Mouse (Mus musculus) embryonic facial prominence, embryonic 15.5 days (tissue): ENCODE measurements around the gene Slc25a53. TPM values are rescaled to one million over a fixed set of nuclear protein-coding genes. Genes with fewer than 3 reads are reported as not detected.
"Not testable (repeated sequence)": the region's sequence is repeated elsewhere in the genome, so short reads cannot be mapped to it uniquely, and the experiment has no call there.

Source experiments
- ATAC-seq: fragments of 200-750 bp; cut with Nextera tagmentation; 2 replicates; pipeline ENCODE4 v1.8.0; 2017; ENCODE audit warnings: low read depth, moderate TSS enrichment; ENCODE audit not compliant: insufficient number of reproducible peaks, low FRiP score, low TSS enrichment
- H3K27ac ChIP-seq: fragments of 300-500 bp; sonication (generic); replicated peaks from 2 replicates; pipeline ENCODE4 v1.5.1; 2015; ENCODE audit warnings: mild to moderate bottlenecking, inconsistent platforms
- H3K27me3 ChIP-seq: fragments of 300-500 bp; sonication (generic); 2 replicates; pipeline ENCODE4 v1.6.1; 2015; ENCODE audit warnings: inconsistent platforms
- H3K36me3 ChIP-seq: fragments of 300-500 bp; sonication (generic); 2 replicates; pipeline ENCODE4 v1.6.1; 2015; ENCODE audit warnings: mild to moderate bottlenecking, inconsistent platforms
- H3K4me1 ChIP-seq: fragments of 300-500 bp; sonication (generic); 2 replicates; pipeline ENCODE4 v1.6.1; 2015; ENCODE audit warnings: inconsistent platforms
- H3K4me2 ChIP-seq: fragments of 300-500 bp; sonication (generic); replicated peaks from 2 replicates; pipeline ENCODE4 v1.6.1; 2015; ENCODE audit warnings: mild to moderate bottlenecking, inconsistent platforms
- H3K4me3 ChIP-seq: fragments of 300-500 bp; sonication (generic); replicated peaks from 2 replicates; pipeline ENCODE4 v1.5.1; 2015; ENCODE audit warnings: mild to moderate bottlenecking, inconsistent platforms
- H3K9ac ChIP-seq: fragments of 300-500 bp; sonication (generic); 2 replicates; pipeline ENCODE4 v1.6.1; 2015; ENCODE audit warnings: inconsistent platforms
- H3K9me3 ChIP-seq: fragments of 300-500 bp; sonication (generic); replicated peaks from 2 replicates; pipeline ENCODE4 v1.6.1; 2016; ENCODE audit warnings: inconsistent platforms
- WGBS: fragments of 180-500 bp; shearing (Covaris S2); methylation state at CpG from one replicate; pipeline ENCODE4 v1.1.7; 2015; 5-methylcytosine and 5-hydroxymethylcytosine counted together
- polyA plus RNA-seq: library from polyadenylated mRNA; unstranded; fragments of >200 nt; fragmentation: Nextera tagmentation; extraction: Ambion mirVana; gene quantifications from 2 replicates; pipeline ENCODE4 v1.2.1, GENCODE M21; 2015

Gene Slc25a53
- polyA plus RNA-seq, 1 experiment from 2014 or later: 10.1 TPM

DNA sequence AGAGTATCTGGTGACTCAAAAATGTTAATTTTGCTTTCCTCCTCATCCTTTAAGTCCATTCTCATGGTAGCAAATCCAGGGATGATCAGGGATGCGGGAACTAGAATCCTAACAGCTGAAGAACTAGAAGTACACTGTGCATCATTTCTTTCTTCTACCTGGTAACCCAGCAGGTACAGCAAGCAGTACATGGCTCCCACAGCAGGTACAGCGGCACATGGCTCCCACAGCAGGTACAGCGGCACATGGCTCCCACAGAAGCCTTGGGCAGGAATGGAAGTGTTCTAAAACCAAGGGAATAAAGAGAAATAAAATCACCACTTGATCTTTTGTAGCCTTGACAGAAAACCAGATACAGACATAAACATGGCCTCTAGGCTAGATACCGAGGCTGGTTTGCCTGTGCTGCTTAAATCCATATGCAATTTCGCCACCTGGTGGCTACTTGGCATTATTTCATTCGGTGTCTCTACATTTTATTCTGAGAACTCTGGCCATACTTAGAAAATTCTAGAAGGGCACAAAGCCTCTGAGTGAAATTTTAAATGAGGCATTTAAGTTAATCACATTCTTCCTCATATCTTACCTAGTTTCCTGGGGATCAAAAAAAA lies 22.9 kb downstream of the Slc25a53 start:
- Histone ChIP-seq H3K9ac (no peak overlapping the region), H3K9me3 (no peaks in the 10 kb centered on the region), H3K27ac (no peak overlapping the region), H3K4me1 (no peaks in the 10 kb centered on the region), H3K4me2 (no peak overlapping the region), H3K27me3 (no peaks in the 10 kb centered on the region), H3K36me3 (no peaks in the 10 kb centered on the region), H3K4me3 (no peak overlapping the region)
- ATAC-seq: no peak
- 55% methylated on average over 6 of the region's 6 CpGs for WGBS

DNA sequence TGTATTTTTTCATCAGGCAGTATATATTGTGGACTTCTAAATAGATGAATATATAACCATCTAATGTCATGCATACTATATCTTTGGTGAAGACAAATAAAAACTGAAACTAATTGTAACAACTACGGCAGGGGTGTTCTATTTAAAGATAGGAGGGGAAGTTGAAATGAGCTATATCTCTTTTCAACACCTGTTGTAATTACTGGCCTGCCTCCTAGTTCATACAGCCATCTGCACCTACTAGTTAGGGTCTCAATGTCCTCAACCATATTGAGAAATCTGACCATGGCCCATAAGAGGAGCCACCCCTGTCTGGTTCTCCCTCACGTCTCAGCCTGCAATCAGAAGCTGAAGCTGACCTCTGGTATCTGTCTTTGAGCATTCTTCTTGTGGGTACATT lies 41.8 kb downstream of the Slc25a53 start:
- Histone ChIP-seq H3K27ac (no peak overlapping the region), H3K36me3 (no peaks in the 10 kb centered on the region), H3K9ac (no peak overlapping the region), H3K4me3 (no peak overlapping the region), H3K9me3 (no peaks in the 10 kb centered on the region), H3K27me3 (peaks cover 12% of the 10 kb centered on the region), H3K4me1 (no peaks in the 10 kb centered on the region), H3K4me2 (no peak overlapping the region)
- WGBS: 81% methylated on average over 2 of the region's 2 CpGs
- ATAC-seq: no peak

DNA sequence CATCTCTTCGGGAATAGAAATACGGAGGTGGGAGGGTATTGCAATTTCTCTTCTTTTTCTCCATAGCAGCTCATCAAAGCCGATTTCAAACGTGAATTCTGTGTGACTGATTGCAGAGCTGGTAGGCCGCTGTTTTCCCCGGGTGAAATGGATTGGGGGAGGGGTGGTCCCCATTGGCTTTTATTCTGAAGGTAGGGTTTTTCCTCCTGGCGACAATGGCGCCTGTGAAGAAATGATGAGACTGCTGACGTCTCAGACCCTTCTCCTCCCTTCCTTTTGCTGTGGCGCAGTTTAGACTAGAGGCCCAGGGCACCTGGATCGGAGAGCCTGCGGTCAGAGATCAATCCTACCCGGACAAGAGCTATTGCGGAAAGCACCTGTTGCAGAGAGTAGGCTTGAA lies 44.5 kb downstream of the Slc25a53 start:
- H3K4me2 ChIP-seq: peak overlapping the region; percentile 60
- peak overlapping the region; percentile 44 for H3K4me3 ChIP-seq
- no peak overlapping the region for H3K27ac ChIP-seq
- H3K36me3 ChIP-seq: no peaks in the 10 kb centered on the region
- H3K9me3 ChIP-seq: no peaks in the 10 kb centered on the region
- H3K4me1 ChIP-seq: no peaks in the 10 kb centered on the region
- H3K27me3 ChIP-seq: peaks cover 12% of the 10 kb centered on the region
- WGBS: 38% methylated on average over 13 of the region's 14 CpGs
- H3K9ac ChIP-seq: no peak overlapping the region
- ATAC-seq: no peak

DNA sequence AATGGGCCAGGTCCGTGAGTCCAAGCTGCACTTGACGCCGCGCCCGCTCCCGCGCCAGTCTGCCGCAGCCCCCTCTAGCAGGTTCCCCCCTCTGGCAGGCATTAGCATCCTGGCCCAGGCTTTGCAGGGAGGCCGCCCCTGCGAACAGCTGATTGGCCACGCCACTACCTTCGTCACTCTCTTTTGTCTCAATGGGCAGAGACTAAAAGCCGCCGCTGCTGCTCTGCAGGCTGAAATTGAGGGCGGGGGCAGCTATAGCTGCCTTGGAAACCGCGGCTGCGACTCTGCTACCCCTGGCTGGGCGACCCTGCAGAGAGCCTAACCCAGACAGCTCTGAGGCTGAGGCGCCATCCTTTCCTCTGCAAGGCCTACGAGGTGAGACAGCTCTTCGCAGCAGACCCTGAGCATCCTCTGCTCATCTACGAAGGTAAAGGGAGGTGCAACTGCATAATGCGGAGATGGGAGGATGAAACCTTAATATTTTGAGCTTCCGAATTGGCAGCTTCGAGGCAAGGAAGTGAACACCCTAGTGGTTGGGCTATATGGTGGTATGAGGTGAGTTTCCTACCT lies 45.0 kb downstream of the Slc25a53 start, which contains the start of gene Zcchc18:
TSS of gene Zcchc18 (plus strand) at position 178 of the 570 bp plus-strand sequence.
- Histone ChIP-seq H3K4me1 (no peaks in the 10 kb centered on the region), H3K9me3 (no peaks in the 10 kb centered on the region), H3K4me2 (peak within 1 kb of the TSS; percentile 60), H3K4me3 (peak within 1 kb of the TSS; percentile 44), H3K27ac (no peak within 1 kb of the TSS), H3K36me3 (no peaks in the 10 kb centered on the region), H3K9ac (no peak within 1 kb of the TSS), H3K27me3 (peaks cover 12% of the 10 kb centered on the region)
- WGBS: 23% methylated on average over 26 of the region's 26 CpGs
- peak; percentile 93 for ATAC-seq

DNA sequence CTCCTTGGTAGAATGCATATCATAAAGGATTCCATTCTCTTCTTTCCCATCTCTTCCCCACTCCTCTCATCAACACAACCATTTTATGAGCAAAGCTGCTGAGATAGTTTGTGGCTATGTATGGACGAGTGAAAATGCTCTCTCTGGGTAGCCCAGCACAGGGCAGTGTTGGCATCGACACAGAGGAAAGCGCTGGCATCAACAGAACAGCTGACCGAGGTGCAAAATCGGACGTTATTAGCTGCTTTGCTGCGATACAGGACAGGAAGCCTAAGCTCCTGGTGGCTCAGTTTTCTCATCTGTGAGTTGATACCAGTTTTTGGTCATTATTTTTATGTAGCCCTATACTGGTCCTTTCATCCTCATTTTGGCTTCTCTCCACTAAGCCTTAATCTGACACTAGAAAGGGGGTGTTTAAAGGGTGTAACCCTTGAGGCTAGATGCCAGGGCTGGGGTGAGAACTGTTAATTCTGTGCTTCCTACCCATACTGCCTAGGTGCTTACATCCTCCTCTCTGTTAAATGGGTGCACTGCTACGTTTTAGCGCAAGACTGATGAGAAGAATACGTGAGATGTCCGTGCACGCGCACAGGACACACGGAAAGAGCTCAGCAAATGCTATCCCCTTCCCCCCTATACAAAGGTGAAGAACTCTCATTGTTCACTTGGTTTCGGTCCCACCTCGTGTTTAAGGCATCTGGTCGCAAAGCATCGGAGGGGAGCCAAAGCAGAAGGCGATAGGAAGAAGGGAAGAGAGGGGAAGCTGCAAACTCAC lies 45.7 kb downstream of the Slc25a53 start:
- Histone ChIP-seq H3K27ac (no peak overlapping the region), H3K36me3 (no peaks in the 10 kb centered on the region), H3K27me3 (peaks cover 12% of the 10 kb centered on the region), H3K4me1 (no peaks in the 10 kb centered on the region), H3K4me2 (peak overlapping the region; percentile 60), H3K9ac (no peak overlapping the region), H3K9me3 (no peaks in the 10 kb centered on the region), H3K4me3 (peak overlapping the region; percentile 44)
- whole genome bisulfite sequencing: 18% methylated on average over 19 of the region's 19 CpGs
- 0 out of 2 replicates have a peak, but pooled peaks have one; percentile 31 for ATAC-seq

DNA sequence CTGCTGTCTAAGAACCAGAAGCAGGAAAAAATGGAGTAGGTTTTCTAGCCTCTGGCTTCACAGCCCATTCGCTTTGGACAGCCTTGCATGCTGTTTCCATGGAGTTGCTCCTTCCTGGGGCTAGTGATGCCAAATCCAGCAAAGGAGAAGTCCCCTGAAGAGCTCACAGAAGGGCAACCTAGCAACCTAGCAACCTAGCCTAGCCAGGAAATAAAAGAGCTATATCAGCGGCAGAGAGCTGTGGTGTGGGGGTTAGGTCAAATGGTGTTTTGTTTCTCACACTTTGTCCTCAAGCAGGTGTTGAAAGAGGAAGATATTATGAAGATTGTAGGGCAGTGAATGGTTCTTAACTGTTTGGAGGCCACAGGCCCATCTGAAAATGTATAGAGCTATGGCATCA lies 46.8 kb downstream of the Slc25a53 start:
- no peak for ATAC-seq
- Histone ChIP-seq H3K9me3 (no peaks in the 10 kb centered on the region), H3K4me2 (no peak overlapping the region), H3K27ac (no peak overlapping the region), H3K36me3 (no peaks in the 10 kb centered on the region), H3K9ac (no peak overlapping the region), H3K4me1 (no peaks in the 10 kb centered on the region), H3K4me3 (no peak overlapping the region), H3K27me3 (peaks cover 12% of the 10 kb centered on the region)
- WGBS: 57% methylated on average over 2 of the region's 2 CpGs

DNA sequence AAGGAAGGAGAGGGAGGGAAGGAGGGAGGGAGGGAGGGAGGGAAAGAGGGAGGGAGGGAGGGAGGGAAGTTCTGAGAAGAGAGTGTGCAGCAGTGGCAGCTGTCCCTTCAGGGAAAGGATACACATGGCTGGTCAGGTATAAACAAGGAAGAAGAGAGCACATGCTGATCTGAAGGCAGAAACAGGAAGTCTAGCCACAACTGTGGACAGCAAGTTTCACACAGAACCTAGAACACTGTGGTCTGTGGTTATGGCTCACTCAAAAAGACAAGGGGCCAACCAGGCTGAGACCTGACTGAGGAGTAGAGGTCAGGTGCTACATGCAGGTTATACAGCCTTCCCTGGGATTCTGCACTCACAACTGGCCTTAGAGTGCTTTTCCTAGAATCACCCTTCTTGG lies 52.1 kb downstream of the Slc25a53 start:
- H3K4me1 ChIP-seq: no peaks in the 10 kb centered on the region
- H3K4me3 ChIP-seq: no peak overlapping the region
- no peak overlapping the region for H3K27ac ChIP-seq
- no peaks in the 10 kb centered on the region for H3K9me3 ChIP-seq
- H3K27me3 ChIP-seq: no peaks in the 10 kb centered on the region; the same call in 1 of the 2 replicates
- no peak overlapping the region for H3K4me2 ChIP-seq
- H3K36me3 ChIP-seq: no peaks in the 10 kb centered on the region
- H3K9ac ChIP-seq: no peak overlapping the region
- ATAC-seq: no peak

DNA sequence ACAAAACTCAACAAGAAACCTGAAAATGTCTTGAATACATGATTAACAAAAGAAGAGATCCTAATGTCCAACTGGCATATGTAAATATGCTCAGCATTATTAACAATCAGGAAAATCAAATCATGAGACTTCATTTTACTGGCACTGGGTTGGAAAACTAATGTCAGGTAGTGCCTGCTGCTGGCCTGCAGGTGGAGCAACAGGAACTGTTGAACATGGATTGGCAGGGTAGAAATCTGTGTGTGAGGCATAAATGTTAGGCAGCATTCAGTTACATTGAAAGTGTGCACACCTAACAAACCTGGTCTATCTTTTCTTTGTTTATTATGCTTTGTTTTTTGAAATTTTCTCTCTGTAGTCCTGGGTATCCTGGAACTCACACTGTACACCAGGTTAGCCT lies 59.5 kb downstream of the Slc25a53 start:
- no peaks in the 10 kb centered on the region for H3K4me1 ChIP-seq
- H3K27ac ChIP-seq: no peak overlapping the region
- H3K27me3 ChIP-seq: no peaks in the 10 kb centered on the region
- no peaks in the 10 kb centered on the region for H3K36me3 ChIP-seq
- H3K4me2 ChIP-seq: no peak overlapping the region
- no peak for ATAC-seq
- no peak overlapping the region for H3K4me3 ChIP-seq
- H3K9me3 ChIP-seq: no peaks in the 10 kb centered on the region
- H3K9ac ChIP-seq: no peak overlapping the region

DNA sequence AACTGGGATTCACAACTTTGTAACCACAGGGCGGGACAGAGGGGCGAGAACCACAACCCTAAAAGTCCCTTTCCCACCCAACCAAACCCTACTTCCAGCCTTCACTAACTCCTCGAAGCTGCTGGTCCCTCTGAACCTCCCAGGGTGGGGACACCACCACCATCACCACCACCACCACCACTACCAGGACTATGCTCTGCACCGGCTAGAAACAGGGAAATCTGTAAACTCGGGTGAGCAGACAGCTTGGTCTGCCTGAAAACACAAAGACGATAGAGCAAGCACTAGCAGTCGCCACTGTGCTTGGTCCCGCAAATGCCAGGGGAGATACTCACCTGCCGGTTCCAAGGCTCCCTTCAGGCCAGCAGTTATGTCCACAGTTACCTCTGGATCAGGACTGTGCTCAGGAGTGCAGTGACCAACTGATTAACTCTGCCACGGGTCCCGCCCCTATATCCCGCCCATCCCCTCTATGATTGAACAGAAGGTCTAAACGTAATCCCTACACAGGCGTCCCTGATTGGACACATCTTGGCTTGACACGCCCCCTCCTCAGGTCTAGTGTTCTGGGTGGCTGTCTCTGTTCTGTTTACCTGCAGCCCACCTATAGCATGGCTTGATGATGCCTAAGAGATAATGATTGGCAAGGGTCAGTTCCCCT lies 61.5 kb downstream of the Slc25a53 start, which contains the start of the genes Tmsb15l and Tmsb15b1:
TSS of gene Tmsb15l (minus strand) at position 446 of the 661 bp plus-strand sequence.
TSS of gene Tmsb15b1 (minus strand) at position 451 of the 661 bp plus-strand sequence.
- H3K27me3 ChIP-seq: no peaks in the 10 kb centered on the region
- WGBS: 23% methylated on average over 15 of the region's 15 CpGs
- peak; percentile 100 for ATAC-seq
- no peaks in the 10 kb centered on the region for H3K36me3 ChIP-seq
- H3K4me1 ChIP-seq: no peaks in the 10 kb centered on the region
- no peak within 1 kb of the TSS for H3K27ac ChIP-seq
- no peak within 1 kb of the TSS for H3K9ac ChIP-seq
- no peaks in the 10 kb centered on the region for H3K9me3 ChIP-seq
- peak within 1 kb of the TSS; percentile 47 for H3K4me3 ChIP-seq
- peak within 1 kb of the TSS; percentile 51 for H3K4me2 ChIP-seq

DNA sequence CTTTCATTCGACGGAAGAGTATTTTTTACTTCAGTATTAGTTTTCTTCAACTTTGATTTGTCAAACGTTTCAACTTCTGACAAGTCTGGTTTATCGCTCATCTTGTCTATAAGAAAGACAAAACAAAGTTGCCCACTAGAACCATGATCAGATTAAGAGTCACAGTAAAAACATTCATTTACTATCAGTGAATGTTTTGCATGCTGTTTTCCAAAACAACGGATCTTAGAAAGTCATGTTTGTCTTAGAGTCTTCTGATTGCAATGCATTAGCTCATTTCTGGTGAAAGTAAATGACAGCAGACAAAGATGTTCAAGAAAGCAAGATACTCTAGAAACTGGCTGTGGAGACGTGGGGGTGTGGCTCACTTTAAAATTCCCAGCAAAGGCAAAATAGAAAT lies 62.7 kb downstream of the Slc25a53 start, which contains the start of gene Tmsb15b2:
TSS of gene Tmsb15b2 (minus strand) at position 101 of the 400 bp plus-strand sequence.
- ATAC-seq, H3K4me1 ChIP-seq, H3K9me3 ChIP-seq, H3K9ac ChIP-seq, H3K27ac ChIP-seq, H3K36me3 ChIP-seq, H3K27me3 ChIP-seq: not testable (repeated sequence)
- H3K4me2 ChIP-seq: peak within 1 kb of the TSS; percentile 51
- peak within 1 kb of the TSS; percentile 47 for H3K4me3 ChIP-seq
- 87% methylated on average over 6 of the region's 6 CpGs for WGBS

DNA sequence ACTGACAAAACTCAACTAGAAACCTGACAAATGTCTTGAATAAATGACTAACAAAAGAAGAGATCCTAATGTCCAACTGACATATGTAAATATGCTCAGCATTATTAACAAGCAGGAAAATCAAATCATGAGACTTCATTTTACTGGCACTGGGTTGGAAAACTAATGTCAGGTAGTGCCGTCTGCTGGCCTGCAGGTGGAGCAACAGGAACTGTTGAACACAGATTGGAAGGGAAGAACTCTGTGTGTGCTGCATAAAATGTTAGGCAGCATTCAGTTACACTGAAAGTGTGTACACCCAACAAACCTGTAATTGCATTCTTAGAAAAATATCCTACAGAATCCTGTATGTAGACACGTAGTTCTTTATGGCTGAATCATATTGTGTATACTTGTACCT lies 78.4 kb downstream of the Slc25a53 start:
- Histone ChIP-seq H3K36me3 (no peaks in the 10 kb centered on the region), H3K27me3 (no peaks in the 10 kb centered on the region), H3K9ac (no peak overlapping the region), H3K4me2 (no peak overlapping the region), H3K4me1 (no peaks in the 10 kb centered on the region), H3K4me3 (no peak overlapping the region), H3K27ac (no peak overlapping the region), H3K9me3 (no peaks in the 10 kb centered on the region)
- ATAC-seq: no peak
- WGBS: 17% methylated on average over 2 of the region's 2 CpGs
